Mouse (Mus musculus) sigmoid colon, adult 10 weeks (tissue): ENCODE measurements around the gene Cntnap5b. TPM values are rescaled to one million over a fixed set of nuclear protein-coding genes. Genes with fewer than 3 reads are reported as not detected.

ENCODE experiments used
- polyA plus RNA-seq: library from polyadenylated mRNA; stranded (reverse); fragments of 350-450 nt; fragmentation: Illumina TruSeq; extraction: RNeasy Lipid Tissue Mini Kit (QIAGEN cat#74804); gene quantifications from one replicate; pipeline ENCODE4 v1.2.3, GENCODE M21; 2014; ENCODE audit warnings: low read depth, low replicate concordance

Gene Cntnap5b
- 0.13 TPM for polyA plus RNA-seq

DNA sequence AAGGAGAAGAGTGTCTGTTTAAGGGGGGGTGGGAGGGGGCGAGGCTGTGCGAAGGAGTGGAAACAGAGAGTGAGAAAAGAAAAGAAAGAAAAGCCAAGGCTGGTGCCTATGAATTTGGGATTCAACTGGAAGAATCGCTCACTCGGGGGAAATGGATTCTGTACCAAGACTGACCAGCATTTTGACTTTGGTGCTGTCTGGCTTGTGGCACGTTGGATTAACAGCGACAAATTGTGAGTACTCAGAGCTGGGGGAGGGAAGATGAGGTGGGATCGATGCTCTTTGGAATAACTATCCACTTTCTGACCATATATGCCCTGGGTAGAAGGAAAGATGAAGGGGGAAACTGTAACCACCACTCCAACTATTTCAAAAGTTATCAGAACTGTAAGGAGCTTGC, at the start of gene Cntnap5b:
Gene Cntnap5b (plus strand): TSS at position 152 of the 400 bp plus-strand sequence.

